Mouse (Mus musculus) forebrain, embryonic 11.5 days (tissue): Measurements from ENCODE around the gene Sox11. TPM values are rescaled to one million over a fixed set of nuclear protein-coding genes. Genes with fewer than 3 reads are reported as not detected.

Source experiments
- ATAC-seq: fragments of 200-750 bp; cut with Nextera tagmentation; replicated peaks from 2 replicates; pipeline ENCODE4 v1.8.0; 2017; ENCODE audit warnings: moderate TSS enrichment; ENCODE audit not compliant: low FRiP score
- DNase-seq: peaks from one replicate; pipeline ENCODE4 v3.0.0-alpha.2; 2017; ENCODE audit warnings: low spot score
- H3K27ac ChIP-seq: fragments of 300-500 bp; sonication (generic); 2 replicates; pipeline ENCODE4 v1.5.1; 2014; ENCODE audit warnings: low read depth, low read length
- H3K27me3 ChIP-seq: fragments of 300-500 bp; sonication (generic); 2 replicates; pipeline ENCODE4 v1.6.1; 2014; ENCODE audit warnings: mild to moderate bottlenecking, low read length, mixed read lengths; ENCODE audit not compliant: control insufficient read depth, insufficient read depth
- H3K36me3 ChIP-seq: fragments of 300-500 bp; sonication (generic); 2 replicates; pipeline ENCODE4 v1.6.1; 2014; ENCODE audit warnings: mild to moderate bottlenecking, low read length, moderate library complexity, mixed read lengths; ENCODE audit not compliant: control insufficient read depth, insufficient read depth
- H3K4me1 ChIP-seq: fragments of 300-500 bp; sonication (generic); replicated peaks from 2 replicates; pipeline ENCODE4 v1.6.1; 2014; ENCODE audit warnings: low read length, mixed read lengths; ENCODE audit not compliant: control insufficient read depth, insufficient read depth
- H3K4me2 ChIP-seq: fragments of 300-500 bp; sonication (generic); 2 replicates; pipeline ENCODE4 v1.6.1; 2014; ENCODE audit warnings: low read depth, mild to moderate bottlenecking, low read length, moderate library complexity, mixed read lengths; ENCODE audit not compliant: severe bottlenecking
- H3K4me3 ChIP-seq: fragments of 300-500 bp; sonication (generic); 2 replicates; pipeline ENCODE4 v1.5.1; 2014; ENCODE audit warnings: low read depth, low read length
- H3K9ac ChIP-seq: fragments of 300-500 bp; sonication (generic); 2 replicates; pipeline ENCODE4 v1.6.1; 2014; ENCODE audit warnings: low read length
- H3K9me3 ChIP-seq: fragments of 300-500 bp; sonication (generic); 2 replicates; pipeline ENCODE4 v1.6.1; 2016; ENCODE audit warnings: low read length, mixed read lengths; ENCODE audit not compliant: control insufficient read depth
- WGBS: fragments of 180-500 bp; shearing (Covaris S2); extraction: QIAGEN DNeasy Blood & Tissue Kit; methylation state at CpG from one replicate; pipeline ENCODE4 v1.1.7; 2014; 5-methylcytosine and 5-hydroxymethylcytosine counted together
- polyA plus RNA-seq: library from polyadenylated mRNA; unstranded; fragments of >200 nt; fragmentation: Nextera tagmentation; extraction: Ambion mirVana; gene quantifications from 2 replicates; pipeline ENCODE4 v1.2.1, GENCODE M21; 2014

Gene Sox11
- polyA plus RNA-seq, 1 experiment from 2014 or later, result 596 TPM

DNA sequence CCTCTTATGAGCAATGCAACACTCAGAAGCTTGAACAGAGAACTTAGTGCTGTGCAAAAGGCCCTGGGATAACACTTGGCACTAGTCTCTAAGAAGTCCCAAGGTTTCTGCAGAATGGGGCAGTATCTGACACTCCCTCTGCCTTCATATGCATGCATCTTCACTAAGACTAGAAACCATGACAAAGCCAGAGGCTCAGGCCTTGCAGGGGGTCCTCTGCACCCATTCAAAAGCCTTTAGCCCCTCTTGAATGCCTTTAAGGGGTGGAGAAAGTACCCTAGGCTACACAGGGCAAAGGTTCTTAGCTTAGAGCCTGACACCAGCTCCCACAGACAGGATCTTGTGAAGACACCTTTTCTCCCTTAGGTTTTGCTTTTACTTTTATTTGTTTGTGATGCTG lies 21.7 kb downstream of the Sox11 start:
- Histone ChIP-seq H3K27ac (no peak overlapping the region), H3K4me2 (no peak overlapping the region), H3K27me3 (no peaks in the 10 kb centered on the region), H3K9ac (no peak overlapping the region), H3K9me3 (no peaks in the 10 kb centered on the region), H3K4me3 (no peak overlapping the region), H3K36me3 (no peaks in the 10 kb centered on the region), H3K4me1 (no peaks in the 10 kb centered on the region)
- ATAC-seq, result no peak
- DNase-seq, result no peak

DNA sequence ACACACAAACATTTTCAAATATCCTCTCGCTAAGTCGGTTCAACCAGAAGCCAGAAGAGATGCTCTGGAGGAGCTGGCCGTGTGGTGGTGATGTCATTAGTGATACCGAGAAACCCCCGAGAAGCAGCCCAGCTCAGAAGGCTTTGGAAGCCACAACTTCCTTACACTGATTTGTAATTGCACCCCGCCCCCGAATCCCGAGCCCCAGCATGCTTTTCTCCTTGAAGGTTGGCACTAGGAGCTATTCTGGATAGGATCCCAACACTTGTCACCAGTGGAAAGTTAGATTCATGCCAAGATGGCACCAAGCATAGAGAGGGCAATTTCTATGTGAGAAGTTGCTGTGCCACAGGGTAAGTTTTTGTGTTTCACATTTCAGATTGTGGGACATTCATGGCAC lies 29.4 kb downstream of the Sox11 start:
- ATAC-seq (no peak), DNase-seq (no peak)
- H3K4me2 ChIP-seq, result no peak overlapping the region
- peaks cover 13% of the 10 kb centered on the region; the same call in 1 of the 2 replicates for H3K4me1 ChIP-seq
- H3K4me3 ChIP-seq, result no peak overlapping the region
- no peaks in the 10 kb centered on the region for H3K9me3 ChIP-seq
- no peak overlapping the region for H3K9ac ChIP-seq
- H3K36me3 ChIP-seq, result no peaks in the 10 kb centered on the region
- H3K27ac ChIP-seq, result no peak overlapping the region
- H3K27me3 ChIP-seq, result no peaks in the 10 kb centered on the region
- 86% methylated on average over 8 of the region's 8 CpGs for WGBS

DNA sequence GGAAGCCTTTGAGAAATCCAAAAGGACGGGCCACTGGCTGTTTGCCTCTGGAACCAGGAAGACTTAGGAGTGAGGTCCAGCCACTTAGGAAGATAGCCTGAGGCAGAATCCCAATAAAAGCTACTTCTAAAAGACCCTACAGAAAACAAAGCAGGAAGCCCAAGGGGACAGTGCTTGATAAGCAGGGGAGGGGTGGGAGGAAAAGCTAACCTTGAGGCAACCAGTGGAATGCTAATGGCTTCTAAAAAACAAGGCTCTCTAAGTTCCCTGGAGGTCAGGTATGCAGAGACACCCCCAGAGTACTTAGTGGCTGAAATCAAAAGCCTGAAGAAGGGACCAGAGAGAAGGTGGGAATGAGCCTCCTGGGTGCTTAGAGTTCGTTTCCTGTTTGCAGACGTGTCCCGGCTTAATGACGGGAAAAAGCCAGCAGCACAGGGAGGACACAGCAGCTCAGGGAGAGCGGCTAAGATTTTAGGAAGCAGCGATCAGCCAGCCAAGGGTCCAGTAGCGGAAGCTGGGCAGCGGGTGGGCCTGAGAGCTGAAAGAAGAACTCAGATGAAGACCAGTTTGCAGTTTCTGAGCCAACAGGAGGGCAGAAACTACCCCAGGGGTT lies 30.4 kb downstream of the Sox11 start:
- DNase-seq (no peak), ATAC-seq (no peak)
- no peak overlapping the region for H3K9ac ChIP-seq
- no peaks in the 10 kb centered on the region for H3K27me3 ChIP-seq
- no peak overlapping the region for H3K27ac ChIP-seq
- peaks cover 13% of the 10 kb centered on the region; the same call in 1 of the 2 replicates for H3K4me1 ChIP-seq
- H3K4me3 ChIP-seq, result no peak overlapping the region
- H3K36me3 ChIP-seq, result no peaks in the 10 kb centered on the region
- H3K9me3 ChIP-seq, result no peaks in the 10 kb centered on the region
- 19% methylated on average over 9 of the region's 9 CpGs for WGBS
- no peak overlapping the region for H3K4me2 ChIP-seq

DNA sequence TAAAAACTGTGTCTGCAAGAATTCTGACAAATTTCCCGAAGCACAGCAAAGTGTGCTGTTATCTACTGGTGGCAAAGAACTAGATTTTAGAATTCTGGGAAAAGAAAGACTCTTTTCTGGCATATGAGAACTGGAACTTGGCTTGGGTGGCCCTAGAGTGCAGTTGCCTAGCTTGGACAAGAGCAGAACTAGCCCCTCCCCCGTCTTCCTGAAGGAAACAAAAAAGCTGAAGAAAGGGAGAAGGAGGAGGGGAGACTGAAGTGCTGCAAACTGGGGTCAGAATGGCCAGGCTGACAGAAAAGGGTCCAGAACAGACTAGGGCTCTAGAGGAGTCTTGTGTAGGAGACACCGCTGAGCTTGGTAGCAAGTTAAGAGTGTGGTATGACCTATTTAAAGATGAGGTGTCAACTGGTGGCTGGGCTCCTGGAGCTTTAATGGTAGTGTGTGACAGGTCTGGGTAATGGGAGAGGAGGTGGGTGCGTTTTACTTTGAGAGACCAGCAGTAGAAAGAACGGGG lies 31.0 kb downstream of the Sox11 start:
- ATAC-seq (no peak), DNase-seq (no peak)
- no peaks in the 10 kb centered on the region for H3K9me3 ChIP-seq
- 35% methylated on average over 5 of the region's 5 CpGs for WGBS
- no peak overlapping the region for H3K4me2 ChIP-seq
- no peak overlapping the region for H3K4me3 ChIP-seq
- H3K27ac ChIP-seq, result no peak overlapping the region
- peaks cover 13% of the 10 kb centered on the region; the same call in 1 of the 2 replicates for H3K4me1 ChIP-seq
- no peaks in the 10 kb centered on the region for H3K27me3 ChIP-seq
- H3K36me3 ChIP-seq, result no peaks in the 10 kb centered on the region
- H3K9ac ChIP-seq, result no peak overlapping the region

DNA sequence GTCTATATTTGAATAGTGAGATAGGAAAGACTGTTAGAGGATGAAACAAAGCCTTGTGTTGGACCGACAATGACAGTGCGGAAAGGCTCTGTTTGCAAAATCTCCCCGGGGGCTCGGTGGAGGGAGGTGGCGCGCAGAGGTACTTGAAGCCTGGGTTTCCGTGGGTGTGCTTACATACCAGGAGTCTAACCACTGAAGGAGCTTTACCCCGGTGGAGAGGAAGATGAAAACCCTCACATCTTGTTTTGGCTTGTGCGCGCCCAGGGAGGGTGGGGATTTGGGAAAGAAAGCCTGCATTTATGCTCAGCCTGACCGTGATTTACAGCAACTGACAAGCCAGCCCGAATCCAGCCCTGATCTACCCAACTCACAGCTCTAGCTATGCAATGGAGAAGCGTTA lies 31.7 kb downstream of the Sox11 start:
- WGBS, result 78% methylated on average over 13 of the region's 13 CpGs

DNA sequence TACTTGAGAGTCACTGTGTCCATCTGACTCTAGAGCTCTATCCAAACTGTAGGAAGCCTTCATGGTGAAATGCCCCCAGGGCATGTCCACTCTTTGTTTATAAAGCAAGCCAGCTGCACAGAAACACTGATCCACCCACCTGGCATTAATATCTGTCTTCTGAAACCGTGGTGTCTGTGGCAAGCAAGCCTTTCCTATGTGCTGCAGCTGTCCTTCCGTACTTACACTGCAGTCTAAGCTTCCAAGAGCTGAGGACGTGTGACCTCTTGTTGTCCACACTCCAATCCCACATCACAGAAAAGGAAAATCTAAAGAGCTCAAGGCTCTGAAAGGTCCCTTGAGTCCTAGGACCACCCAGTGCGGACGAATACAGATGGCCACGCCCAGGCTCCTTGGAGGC lies 32.4 kb downstream of the Sox11 start:
- no peaks in the 10 kb centered on the region for H3K36me3 ChIP-seq
- WGBS, result 84% methylated on average over 6 of the region's 6 CpGs
- no peak overlapping the region for H3K27ac ChIP-seq
- H3K4me2 ChIP-seq, result no peak overlapping the region
- H3K4me3 ChIP-seq, result no peak overlapping the region
- DNase-seq (no peak), ATAC-seq (no peak)
- H3K27me3 ChIP-seq, result no peaks in the 10 kb centered on the region
- no peaks in the 10 kb centered on the region for H3K9me3 ChIP-seq
- peaks cover 13% of the 10 kb centered on the region; the same call in 1 of the 2 replicates for H3K4me1 ChIP-seq
- no peak overlapping the region for H3K9ac ChIP-seq

More for the DNA sequence above, 31.7 kb downstream of the Sox11 start:
- H3K4me2 ChIP-seq, result no peak overlapping the region
- peaks cover 13% of the 10 kb centered on the region; the same call in 1 of the 2 replicates for H3K4me1 ChIP-seq
- H3K9ac ChIP-seq, result no peak overlapping the region
- H3K27me3 ChIP-seq, result no peaks in the 10 kb centered on the region
- no peak for ATAC-seq
- DNase-seq, result no peak
- H3K27ac ChIP-seq, result no peak overlapping the region
- no peak overlapping the region for H3K4me3 ChIP-seq
- no peaks in the 10 kb centered on the region for H3K36me3 ChIP-seq
- no peaks in the 10 kb centered on the region for H3K9me3 ChIP-seq

DNA sequence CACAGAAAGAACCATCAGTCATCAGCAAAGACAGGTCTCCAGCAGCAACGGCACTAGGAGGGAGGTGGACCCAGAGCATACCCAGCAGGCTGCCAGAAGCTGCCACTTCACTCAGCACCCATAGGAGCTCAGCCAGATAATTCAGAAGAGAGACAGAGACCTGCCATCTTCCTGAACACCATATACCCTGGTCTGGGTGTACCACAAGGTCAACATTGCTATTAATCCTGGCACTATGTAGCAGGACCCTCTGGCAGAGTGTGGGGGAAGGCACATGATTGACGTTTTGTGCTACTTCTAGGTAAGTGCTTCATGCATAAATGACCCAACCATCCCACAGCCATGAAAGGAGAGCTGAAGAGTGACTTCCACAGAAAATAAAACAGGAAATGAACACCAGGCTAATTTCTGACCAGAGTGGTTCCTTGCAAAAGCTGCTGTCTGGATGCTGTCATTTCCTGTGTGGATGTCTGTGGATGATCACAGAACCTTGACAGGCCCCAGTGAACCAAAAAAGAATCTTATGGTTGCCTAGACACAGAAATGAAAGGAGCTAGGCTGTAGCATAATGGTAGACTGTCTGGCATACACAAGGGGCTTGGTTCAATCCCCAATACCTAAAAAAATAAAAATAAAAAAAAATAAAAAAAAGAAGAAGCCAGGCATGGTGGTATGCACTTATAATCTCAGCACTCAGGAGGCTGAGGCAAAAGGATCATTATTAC lies 37.5 kb downstream of the Sox11 start:
- 0 out of 2 replicates have a peak, but pooled peaks cover 1% of the 10 kb centered on the region for H3K4me1 ChIP-seq
- no peaks in the 10 kb centered on the region for H3K9me3 ChIP-seq
- 74% methylated on average over 2 of the region's 2 CpGs for WGBS
- DNase-seq (no peak), ATAC-seq (no peak)
- H3K4me3 ChIP-seq, result no peak overlapping the region
- H3K27me3 ChIP-seq, result no peaks in the 10 kb centered on the region
- no peak overlapping the region for H3K9ac ChIP-seq
- H3K4me2 ChIP-seq, result no peak overlapping the region
- H3K27ac ChIP-seq, result no peak overlapping the region
- no peaks in the 10 kb centered on the region for H3K36me3 ChIP-seq

DNA sequence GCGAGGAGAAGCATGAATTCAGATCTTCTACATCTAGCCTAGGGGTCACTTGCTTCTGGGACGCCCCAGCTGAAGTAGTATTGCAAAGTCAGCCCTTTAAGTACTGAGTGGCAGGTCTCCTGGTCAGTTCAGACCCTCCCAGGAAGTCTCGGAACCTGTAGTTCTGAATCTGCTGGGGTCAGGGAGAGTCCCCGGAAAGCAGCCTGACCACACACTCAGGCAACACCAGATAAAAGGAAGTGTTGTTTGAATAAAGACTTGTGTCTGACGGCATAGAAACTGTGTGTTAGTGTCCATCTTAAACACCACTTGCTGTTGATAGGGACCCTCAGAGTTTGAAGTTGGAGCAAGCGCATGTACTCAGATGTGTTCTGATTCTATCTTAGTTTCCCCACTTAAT lies 39.2 kb downstream of the Sox11 start:
- Histone ChIP-seq H3K9ac (no peak overlapping the region), H3K4me1 (no peaks in the 10 kb centered on the region), H3K27ac (no peak overlapping the region), H3K27me3 (no peaks in the 10 kb centered on the region), H3K4me2 (no peak overlapping the region), H3K9me3 (no peaks in the 10 kb centered on the region), H3K4me3 (no peak overlapping the region), H3K36me3 (no peaks in the 10 kb centered on the region)
- WGBS, result 79% methylated on average over 6 of the region's 6 CpGs
- no peak for DNase-seq
- ATAC-seq, result no peak
